Mouse (Mus musculus) embryo, embryonic 11 days (tissue): Measurements from ENCODE around the gene Als2cl.

ENCODE experiments used
- DNase-seq: peaks from one replicate; pipeline ENCODE4 v3.0.0-alpha.2; 2015

The Als2cl gene

DNA sequence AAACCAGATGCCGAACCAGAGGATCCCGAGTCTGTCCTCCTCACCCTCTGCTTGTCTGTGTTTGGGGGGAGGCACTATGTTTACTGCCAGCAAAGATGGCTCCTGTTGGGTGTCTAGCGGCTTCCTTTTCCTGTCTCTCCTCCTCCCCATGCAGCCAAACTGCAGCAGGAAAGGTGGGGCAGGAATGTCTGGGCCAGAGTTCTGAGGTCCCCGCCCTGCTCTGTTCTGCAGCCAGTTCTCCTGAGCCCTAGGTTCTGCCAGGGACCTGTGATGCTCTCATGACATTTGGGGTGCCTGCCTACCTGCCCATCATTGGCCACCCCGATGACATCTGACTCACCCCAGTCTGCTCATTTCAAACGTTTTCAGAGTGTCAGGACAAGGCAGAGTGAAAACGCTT is 2.3 kb downstream of the Als2cl start:
- DNase-seq: no peak

DNA sequence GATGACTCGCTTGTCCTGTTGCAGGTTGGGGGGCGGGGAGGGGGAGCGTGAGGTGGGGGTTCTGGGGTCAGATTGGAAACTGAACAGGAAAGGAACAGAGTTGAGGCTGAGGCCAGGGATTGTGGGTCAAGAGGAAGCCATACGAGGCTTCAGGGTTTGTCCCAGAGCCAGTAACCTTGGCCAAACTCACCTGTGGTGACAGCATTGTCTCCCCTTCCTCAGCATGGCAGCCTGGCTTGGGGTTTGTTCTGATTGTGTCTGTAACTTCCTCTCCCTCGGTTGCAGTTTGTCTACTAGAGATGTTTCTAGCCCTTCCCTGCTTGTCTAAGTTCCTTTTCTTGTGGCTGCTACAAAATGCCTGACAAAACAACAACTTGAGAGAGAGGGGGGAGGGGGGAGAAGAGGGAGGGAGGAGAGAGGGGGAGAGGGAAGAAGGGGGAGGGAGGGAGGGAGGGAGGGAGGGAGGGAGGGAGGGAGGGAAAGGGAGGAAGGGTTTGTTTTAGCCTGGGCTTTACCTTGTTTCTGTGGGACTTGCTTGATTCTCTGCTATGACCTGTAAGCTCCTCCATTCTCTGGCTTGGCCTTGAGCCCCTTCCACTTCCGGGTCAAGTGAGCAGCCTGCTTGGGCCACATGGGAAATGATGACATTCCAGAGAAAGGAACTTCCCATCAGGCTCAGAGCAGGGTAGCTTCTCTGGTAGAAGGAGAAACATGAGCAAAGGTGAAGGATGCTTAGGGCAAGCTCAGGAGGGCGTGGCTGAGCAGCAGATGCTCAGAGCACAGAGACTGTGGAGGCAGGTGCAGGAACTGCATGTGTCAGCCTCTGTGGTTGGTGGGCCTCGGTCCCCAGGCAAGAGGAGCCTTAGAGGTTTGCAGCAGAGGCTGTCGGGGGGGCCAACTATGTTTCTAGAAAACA is 8.0 kb downstream of the Als2cl start:
- no peak for DNase-seq

DNA sequence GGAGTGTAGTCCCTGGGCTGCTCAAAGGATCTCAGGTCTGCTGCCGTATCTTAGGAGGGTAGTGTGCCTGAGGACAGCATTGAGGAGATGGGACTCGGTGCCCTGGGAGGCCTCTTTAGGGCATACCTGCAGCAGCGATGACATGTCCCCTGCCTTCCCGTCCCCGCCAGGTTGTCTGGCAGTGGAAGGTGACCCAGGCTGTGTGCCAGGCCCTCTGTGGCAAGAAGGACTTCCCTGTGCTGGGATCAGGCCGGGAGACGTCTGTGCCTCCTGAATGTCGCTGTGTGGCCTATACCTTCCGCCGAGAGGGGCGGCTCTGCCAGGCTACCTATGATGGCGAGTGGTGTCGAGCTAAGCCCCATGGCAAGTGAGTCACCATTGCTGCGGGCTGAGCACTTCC is 9.3 kb downstream of the Als2cl start:
- DNase-seq: no peak

DNA sequence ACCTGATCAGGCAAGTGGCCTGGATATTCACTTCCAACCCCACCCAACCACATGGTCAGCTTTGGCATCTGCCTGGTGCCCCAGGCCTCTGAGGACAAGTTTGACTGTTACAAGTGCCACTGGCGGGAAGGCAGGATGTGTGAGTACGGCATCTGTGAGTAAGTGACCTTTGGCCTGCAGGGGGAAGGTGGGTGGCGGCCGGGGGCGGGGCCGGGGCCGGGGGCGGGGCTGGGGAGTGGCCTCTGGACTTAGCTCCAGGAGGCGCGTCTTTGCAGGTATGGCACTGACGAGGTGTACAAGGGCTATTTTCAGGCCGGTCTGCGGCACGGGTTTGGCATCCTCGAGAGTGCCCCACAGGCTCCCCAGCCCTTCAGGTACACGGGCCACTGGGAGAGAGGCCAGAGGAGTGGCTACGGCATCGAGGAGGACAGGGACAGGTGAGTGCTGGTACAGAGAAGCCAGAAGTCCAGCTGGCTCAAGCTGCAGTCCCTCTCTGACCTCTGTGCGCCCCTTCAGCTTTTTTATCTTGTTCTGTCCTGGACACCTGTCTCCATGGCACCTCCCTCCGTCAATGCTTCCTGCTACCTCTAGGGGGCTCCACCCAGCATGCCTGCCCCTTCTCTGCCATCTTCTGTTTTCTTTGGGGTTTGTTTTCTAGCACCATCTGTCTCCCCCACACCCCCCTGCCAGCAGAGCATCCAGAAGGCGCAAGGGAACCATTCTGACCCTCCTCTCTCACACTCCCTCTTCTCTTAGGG is 10.5 kb downstream of the Als2cl start:
- DNase-seq: peak; percentile 36

DNA sequence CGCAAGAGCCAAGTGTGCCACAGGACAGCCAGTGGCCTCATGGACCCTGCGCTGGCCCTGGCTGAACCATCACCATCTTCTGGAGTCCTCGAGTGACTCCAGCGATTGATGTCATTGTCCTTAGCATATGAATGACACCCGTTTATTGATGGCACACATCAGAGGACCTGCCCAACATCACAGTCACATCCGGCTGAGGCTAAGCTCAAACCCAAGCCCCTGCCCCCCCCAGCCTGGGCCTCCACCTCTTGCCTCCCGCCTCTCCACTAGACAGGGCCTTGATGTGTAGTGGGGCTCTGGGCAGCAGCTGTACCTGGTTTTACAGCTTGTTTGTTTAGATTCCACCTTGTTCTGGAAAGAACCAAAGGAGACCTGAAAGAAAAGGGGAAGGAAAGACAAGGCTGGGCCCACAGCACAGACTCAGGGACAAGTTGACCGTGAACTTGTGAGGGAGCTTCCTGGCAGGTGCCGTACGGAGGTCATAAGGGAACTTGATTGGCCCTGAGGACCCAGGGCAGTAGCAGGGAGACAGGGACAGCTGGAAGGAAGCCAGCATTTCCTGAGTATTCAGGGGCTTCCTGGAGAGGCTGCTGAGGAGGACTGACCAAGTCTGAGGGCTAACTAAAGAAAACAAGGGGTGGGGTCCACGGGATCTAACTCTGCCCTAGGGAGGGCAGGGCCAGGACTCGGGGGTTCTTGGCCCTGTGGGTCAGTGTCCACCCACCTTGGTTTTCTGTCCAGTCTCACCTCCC is 11.6 kb downstream of the Als2cl start:
- DNase-seq: no peak

DNA sequence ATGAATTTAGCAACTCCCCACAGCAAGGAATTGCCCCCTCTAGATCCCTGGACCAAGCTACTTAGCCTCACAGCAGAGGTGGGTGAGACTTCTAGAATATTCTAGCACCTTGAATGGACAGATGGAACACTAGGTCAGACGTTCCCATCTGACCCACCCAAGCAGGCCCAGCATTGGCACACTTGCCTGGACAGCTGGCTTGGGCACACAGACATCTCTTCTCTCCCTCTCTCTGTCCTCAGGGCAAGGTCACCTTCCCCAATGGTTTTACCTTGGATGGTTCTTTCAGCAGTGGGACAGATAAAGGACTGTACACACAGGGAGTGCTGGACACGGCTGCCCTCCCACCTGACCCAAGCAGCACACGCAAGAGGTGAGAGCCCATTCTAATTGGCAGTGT is 12.9 kb downstream of the Als2cl start:
- no peak for DNase-seq

DNA sequence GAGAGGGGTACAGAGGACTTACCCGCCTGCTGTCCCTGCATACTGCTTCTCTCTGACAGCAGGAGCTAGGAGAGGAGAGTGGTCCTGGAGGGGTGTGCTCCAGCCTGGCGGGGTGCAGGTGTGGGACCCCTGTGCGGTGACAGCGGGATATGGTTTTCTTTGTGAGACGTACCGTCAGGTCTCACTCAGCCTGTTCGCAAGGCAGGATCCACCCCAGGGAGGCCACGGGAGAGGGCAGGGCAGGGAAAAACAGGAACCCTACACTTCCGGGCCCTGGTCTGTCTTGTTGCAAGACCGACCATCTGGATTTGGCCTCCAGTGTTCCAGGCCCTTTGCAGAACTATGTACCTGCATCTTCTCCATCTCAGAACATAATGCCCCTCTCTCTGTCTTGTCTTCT is 13.8 kb downstream of the Als2cl start:
- DNase-seq: no peak

DNA sequence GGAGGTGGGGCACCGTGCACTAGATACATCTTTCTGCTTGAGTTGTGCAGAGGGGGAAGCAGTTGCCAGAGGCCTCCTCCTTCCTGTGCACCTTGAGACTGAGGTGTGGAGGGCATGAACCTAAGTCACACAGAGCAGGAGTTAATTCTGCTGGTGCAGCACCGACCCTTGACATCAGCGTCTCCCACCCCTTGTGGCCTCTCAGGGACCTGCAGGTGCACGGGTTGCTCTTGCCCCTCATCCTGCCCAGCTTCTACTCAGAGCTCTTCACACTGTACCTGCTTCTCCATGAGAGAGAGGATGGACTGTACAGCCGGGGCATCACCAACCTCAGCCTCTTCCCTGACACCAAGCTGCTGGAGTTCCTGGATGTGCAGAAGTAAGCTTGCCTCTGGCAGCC is 15.8 kb downstream of the Als2cl start:
- no peak for DNase-seq

DNA sequence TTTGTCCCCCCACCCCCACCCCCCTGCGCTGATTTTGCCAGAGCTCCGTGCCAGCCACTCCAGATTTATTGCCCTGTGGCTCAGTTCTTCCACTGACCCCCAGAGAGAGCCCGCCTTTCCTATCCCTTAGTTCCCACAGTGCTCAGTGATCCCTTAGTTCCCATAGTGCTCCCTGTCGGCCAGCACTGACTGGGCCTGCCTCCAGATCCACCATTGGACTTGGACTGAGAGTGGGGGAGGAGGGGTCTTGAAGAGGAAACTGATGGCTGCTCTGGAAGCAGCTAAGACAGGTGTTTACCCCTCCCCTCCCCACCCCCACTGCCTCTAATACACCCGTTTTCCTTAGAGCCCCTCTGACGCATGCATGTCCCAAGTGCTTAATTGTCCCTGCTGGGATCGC is 16.3 kb downstream of the Als2cl start:
- DNase-seq: no peak

DNA sequence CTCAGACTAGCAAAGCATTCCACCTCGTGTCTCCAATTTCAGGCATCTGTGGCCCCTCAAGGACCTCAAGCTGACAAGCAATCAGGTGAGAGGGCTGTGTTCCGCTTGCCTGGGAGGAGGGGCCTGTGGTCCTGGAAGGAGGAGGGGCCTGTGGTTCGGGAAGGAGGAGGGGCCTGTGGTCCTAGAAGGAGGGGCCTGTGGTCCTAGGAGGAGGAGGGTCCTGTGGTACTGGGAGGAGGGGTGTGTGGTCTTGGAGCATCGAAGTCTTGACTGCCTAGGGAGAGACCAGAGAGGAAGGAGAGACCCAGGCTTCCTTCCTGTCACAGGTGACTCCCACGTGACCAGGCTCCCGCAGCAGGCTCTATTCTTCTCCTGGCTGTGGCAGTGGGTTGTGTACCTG is 16.9 kb downstream of the Als2cl start:
- DNase-seq: peak; percentile 67

DNA sequence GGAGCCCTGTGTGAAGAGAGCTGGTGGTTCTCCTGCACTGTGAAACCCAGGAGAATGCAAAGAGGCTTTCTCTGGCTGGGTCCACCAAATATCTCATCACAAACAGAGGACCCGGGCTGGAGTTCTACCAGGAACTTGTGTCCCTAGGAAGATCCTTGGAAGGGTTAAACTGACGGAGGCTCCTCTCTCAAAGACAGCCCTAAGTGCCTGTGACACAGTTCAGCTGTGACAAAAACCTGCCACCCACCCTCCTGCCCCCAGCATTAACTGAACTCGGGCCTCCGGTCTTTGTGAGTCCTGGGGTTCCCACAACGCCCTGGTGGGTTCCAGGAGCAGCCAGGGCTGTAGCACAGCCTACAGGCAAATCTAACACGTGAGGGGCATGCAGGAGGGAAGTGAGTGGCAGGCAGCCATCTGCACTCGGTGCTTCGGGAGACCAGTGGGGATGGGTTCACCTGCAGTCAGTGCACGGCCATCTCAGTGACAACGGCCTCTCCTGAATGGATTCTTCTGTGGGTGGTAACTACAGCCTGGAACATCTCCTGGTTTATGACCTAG is 19.9 kb downstream of the Als2cl start:
- DNase-seq: no peak

DNA sequence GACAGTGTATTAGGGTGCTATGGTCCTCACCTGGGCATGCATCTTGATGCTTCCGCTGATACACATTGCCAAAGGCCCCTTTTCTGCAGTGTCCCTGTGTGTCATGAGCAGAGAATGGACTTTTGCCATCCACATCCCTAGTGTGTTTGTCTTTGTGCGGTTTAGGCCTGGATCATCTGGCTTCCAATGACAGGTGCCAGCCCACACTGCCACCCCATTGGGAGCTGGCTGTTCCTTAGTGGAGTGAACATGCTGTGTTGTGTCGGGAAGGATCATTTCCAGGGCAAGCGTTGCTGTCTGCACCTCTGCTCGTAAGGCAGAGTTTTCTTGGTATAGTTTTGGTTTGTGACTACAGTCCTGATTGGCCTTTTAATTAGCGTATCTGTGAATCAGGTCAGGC is 21.5 kb downstream of the Als2cl start:
- no peak for DNase-seq

DNA sequence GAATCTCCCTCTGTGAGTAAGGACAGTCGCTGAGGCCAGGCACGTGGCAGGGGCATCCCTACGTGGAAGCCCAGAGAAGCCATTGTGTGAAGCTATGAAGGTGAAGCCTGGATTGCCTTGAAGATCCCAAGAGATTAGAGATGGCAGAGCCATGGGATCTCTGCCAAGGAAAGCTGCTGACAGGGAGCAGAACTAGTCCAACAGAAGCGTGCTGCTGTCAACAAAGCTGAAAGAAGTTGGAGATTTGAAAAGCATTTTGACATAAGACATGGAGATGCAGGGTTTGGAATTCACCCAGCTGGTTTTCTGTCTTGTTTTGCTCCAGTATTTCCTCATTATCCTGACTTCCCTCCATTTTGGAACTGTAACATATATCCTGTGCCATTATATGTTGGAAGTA is 22.6 kb downstream of the Als2cl start:
- DNase-seq: no peak

DNA sequence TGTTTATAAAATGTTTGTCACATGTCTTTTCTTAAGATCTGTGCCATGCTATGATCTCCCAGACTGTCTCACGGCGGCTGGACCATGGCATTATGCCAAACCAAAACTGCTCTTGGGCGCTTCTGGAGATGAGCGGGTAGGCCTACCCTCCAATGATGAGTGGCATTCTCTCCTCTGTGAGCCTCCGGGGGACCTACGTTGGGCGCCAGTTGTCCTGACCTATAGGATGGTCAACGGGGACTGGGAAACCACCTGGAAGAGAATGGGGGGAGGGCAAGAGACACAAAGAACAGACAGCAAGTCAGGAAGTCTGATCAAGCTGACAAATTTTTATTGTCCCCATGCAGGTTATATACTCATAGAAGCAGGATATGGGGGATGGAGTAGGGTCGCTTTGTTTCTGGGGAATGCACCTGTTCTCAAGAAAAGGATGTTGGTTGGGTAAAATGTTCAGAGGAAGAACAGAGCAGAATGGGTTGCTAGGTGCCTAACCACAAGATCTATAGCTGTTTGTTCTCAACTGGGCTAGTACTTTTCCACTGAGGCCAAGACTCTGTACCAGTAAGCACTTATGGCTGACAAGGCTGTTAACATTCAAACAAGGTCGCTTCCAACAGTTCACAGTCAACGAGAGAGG is 27.6 kb downstream of the Als2cl start:
- DNase-seq: no peak

DNA sequence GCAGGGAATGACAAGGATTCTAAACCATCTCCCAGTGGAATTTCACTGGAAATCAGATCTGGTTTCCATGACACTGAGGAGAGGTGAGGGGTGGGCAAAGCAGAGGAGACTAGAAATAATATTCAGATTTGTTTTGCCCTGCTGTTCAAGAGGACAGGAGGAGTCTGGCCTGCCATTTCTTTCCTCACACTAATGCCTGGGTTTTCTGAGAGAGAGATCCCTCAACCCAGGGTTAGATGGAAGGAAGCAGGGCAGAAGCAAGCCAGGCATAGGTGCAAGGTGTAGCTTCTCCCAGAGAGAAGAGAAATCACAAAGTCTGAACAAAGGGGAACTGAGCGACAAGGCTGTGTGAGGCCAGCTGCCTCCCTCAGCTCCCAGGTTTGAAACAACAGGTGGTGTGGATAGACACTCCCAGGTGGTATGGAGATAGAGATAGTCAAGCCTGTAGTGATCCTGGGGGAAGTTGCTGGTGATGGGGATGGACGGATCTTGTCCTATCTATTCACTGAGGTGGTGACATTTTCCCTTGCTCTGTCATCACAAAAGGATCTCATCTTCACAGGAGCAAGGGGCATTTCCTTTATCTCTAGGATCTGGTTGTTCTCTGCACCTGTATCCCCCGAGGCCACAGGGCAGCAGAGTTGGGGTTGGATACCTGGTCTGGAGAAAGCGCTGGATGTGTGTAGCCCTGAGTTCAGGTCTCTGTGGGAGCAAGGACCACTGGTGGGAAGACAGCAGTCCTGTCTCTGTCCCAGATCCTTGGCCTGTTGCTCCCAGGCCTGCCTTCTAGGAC is 28.4 kb downstream of the Als2cl start:
- no peak for DNase-seq

DNA sequence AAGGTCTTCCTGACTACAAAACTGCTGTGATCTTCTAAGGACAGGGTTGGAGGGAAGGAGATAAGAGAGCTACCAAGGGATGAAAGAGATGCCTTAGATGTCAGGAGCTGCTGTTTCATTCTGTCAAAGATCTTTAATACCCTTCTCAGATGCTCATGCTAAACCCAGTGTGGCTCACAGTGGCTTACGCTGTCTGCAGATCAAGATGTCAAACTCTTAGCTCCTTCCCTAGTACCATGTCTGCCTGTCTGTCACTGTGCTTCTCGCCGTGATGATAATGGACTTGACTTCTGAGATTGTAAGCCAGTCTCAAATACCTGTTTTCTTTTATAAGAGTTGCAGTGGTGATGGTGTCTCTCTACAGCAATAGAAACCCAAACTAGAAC is 29.0 kb downstream of the Als2cl start:
- DNase-seq: no peak

DNA sequence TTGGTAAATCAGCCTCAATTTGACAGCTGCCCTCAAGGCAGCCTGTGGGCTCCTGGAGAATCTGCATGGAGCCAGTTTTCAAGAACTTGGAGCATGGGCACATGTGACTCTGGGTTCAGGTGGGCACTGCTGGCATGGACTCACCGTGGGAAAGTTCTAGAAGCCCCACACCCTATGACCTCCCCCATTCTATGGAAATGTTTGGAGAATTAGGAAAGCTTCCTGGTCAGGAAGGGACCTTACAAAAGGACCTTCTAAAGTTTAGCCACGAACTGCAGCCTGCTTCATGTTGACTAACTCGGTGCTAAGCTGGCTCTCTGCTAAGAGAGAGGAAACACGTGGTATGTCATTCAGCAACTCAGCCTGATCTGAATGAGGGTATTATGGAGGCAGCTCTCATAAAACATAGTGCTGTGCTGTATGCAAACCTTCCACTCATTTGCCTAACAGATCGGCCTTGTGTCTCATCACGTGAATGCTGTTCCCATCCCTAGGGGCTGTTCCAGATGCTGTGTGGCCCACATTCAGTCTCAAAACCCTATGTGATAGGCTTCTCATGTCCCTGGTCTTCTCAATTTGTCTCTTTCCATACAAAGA is 29.8 kb downstream of the Als2cl start:
- DNase-seq: no peak

DNA sequence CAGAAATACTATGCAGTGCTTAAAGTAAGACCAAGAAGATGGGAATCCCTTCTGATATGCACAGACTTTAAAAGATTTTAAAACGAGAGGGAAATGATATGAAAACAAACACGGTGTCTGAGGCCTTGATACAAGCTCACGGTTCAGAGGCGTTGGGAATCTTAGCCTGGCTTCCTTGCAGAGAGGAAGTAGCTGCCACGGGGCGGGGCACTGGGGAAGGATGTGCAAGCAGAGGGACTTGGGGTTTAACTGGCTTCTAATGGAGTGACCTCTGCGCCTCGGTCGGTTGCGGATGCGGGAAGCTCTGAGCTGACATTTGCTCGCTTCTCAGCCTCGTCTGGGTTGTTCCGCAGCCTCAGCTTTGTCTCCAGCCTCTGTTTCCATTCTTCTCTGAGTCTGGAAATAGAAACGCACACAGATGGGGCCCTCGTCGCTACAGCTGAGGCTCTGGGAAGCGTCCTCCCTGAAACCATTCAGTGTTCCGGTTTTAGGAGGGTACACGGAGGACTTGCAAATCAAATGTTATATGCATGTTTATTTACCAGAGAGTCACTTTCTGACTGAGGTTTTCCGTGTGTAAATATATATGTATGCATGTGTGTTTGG is 35.1 kb downstream of the Als2cl start:
- DNase-seq: no peak

DNA sequence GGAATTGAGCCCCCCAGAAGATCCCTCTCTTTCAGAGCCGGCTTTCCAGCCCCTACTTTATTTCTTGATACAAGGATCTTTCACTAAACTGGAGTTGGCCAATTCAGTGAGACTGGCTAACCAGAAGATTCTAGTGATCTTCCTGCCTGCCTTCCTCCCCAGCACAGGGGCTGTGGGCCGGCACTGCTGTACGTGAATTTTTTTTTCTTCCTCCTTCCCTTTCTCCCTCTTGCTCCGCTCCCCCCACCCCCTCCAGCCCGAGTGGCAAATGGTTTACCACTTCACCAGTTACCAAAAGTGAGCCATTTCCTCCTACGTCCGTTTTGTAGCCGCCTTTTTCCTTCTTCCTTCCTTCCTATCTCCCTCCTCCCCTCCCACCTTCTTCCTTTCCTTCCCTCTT is 35.8 kb downstream of the Als2cl start:
- DNase-seq: no peak

DNA sequence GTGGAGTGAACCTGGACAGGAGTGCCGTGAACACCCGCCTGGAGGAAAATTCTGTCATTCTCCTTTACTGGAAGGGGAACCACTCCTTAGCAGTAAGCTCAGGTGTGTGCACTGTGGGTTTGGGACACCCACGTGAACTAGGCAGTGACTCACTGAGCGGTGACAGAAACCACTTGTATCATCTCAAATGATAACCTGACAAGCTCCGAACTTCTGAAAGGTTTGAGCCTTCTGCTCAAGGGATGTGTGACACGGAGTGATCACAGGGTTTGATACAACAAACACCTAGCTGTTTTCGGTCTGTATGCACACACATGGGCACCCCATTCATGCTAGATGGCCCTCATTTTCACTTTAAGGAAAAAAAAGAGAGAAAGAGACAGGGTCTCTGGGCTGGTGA is 37.1 kb downstream of the Als2cl start, which contains the start of gene Fam240a:
Gene Fam240a, minus strand, starts transcription at position 76 of the 400 bp plus-strand sequence.
- no peak for DNase-seq
